Mouse (Mus musculus) adrenal gland, adult (tissue): ENCODE data around the gene Iyd.
A peak's percentile ranks its signal among the peaks of the same experiment; 100 is the strongest.

Experiments
- DNase-seq, 2 experiments: peaks; one replicate each; pipeline ENCODE4 v3.0.0; 2022 to 2023; ENCODE audit warnings: low spot score in 1 of 2; ENCODE audit not compliant: inconsistent age in 2 of 2

Iyd gene

DNA sequence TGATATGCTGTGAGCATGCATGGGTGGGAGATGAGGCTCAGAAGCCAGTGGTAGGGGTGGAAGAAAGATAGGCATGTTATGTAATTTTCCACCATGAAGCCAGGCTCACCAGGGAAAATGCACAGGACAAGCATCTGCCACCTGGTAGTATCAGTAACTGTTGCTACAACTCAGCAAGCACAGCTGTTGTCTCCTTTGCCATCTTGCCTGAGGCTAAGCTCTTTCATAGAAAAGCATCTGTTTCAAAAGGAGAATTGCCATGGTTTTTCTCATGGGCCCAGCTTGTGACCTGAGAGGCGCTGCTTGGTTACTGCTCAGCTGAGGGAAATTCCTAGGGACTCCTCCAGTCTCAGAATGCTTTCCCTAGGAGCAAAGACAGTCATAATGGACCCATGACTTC, 3.7 kb upstream of the Iyd start:
- DNase-seq, result no peak

DNA sequence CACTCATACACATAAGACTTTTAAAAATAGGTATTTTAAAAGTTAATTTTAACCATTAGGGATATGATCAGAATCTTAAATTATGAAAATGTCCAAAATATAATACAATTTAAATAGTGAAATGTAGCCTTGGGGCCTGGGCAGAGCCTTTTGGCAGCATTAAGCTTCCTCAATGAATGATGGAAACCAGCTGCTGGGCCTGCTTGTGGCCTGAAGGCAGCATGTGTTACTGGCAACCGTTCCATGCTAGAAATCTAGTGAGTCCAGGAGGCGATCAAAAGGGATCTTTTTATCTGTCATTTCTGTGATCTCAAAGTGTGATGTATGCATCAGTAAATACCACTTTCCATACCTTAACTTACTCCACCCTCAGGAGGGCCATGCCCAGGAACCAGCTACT, 9.3 kb downstream of the Iyd start:
- DNase-seq, result no peak

DNA sequence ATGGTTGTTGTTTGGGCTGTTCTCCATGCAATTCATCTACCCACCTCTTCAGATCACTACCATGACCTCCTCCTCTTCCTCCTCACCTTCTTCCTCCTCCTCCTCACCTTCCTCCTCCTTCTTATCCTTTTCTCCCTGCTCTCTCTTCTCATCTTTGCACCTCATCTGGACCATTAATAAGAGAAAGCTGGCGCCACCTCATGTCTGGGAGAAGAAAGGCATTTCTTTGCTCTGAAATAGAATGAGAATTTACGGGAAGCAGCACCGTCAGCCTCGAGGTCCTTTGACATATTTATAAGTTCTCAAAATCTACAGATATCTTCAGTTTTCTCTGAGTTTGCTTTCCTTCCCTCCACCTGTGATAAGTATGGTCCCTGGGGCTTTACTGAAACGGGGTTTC, 15.1 kb downstream of the Iyd start:
- no peak for DNase-seq

DNA sequence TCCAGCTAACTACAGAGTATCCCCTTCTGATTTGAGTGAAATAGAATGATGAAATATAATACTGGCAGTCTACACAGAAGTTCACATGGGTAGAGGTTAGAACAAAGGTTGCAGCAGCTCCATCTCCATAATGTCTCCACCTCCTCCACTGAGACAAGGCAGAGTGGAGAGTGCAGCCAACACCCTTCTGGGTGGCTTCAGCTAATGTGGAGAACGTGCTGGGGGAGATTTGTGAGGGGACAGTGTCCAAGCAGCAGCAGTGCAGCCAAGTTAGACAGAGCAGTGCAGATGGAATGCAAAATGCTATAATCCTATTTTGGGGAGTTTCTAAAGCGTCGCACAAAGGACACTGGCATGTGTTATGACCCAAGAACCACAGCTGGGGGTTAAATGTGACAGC, 16.5 kb downstream of the Iyd start:
- no peak for DNase-seq

DNA sequence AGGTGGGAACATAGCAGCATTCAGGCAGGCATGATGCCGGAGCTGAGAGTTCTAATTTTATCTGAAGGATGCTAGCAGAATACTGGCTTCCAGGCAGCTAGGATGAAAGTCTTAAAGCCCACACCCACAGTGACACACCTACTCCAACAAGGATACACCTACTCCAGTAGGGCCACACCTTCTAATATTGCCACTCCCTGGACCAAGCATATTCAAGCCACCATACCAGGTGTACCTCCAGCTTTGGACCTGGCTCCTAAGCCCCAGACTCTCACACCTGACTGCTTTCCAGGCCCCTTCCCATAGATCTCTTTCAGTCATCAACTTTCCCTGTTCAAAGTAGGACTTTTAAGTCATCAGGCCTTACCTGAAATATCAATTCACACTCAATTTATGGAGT, 19.1 kb downstream of the Iyd start:
- DNase-seq, result no peak

DNA sequence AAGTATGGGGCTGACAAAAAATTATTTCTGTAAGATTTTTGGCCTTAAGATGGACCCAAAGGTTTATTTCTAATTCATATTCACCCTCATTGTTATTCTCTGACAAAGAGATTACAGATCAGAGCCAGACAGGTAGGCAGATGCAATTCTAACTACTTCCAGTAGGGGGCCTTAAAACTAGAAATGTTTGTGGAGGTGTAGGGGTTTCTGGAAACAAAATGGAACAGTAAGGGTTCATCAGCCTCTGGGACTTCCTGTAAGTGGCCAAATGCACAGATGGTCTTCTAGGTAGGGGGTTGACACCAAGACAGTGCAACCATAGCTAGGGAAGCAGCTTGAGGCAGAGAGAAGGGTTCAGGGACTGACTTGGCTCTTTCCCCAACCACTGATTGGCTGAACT, 22.1 kb downstream of the Iyd start:
- peak in 1 of 2 experiments; percentile 50 for DNase-seq

DNA sequence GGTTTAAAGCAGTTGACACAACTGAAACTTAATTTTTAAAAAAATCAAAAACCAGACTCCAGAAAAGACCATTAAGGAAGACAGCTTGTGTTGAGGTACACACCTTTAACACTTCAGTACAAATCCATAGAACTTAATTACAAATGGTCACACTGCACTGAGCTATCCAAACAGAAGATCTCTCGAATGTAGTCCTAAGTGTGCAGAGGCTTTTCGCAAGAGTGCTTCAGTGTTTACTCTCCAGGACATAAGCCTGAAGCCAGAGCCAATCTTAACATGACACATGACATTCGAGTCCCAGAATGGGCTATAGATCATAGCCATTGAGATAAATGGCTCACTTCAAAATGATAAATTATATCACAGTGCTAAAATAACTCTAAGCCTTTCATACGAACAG, 25.1 kb downstream of the Iyd start:
- no peak for DNase-seq

DNA sequence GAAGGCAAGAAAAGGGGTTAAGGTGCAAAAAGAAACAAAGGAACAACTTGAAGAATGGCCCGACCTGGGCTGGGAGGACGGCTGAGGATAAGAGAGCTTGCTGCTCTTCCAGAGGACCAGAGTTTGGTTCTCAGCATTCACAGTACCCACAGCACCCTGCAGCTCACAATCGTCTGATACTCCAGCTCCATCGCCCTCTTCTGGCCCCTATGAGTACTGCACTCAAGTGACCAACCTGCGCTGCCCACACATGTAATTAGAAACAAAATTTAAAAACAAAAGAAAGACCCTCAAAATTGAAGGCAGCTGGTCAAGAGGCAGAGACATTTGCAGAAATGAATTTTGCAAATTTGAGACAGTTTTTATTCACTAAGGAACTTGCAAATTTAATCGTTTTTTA, 27.8 kb downstream of the Iyd start:
- DNase-seq, result no peak

DNA sequence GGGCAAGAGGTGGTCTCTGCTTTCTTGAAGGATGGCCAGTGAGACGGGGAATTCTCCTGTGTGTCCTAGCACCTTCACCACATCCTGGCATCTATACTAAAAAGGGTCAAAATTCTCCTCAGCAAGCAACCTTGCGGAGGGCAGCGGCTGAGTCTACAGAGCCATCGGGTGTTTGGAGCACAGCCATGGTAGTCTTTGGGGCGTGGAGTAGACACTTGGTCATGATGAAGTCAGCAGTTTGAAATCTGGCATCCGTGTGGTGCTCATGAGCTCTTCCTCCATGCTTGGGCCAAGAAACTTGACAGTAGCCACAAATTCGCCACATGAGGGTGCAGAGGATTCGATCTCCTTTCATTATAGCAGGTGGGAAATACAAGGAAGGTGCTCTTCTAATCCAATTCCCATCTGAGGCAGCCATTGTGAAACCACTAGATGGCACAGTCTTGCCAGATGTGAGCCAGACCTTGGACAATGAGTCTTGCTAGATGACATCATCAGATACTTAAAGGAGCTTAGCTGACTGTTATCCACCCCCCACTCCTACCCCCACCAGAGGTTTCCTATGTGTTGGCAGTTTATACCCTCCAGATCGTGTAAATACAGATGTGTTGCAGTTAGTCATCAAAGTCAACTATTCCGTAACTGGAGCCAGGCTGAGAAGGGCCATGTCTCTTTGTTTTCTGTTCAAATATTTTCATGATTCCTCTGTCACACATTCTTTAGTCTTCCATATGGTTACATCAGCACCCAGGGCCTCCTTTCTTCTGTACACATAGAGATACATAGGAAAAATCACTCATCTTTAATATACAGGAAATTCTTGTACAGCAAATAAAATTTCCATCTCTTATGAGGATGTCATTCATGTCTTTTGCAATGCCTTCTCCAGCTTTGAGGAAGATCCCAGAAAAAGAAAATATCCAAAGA, 32.9 kb downstream of the Iyd start:
- DNase-seq, result peak; percentile 48 to 82

DNA sequence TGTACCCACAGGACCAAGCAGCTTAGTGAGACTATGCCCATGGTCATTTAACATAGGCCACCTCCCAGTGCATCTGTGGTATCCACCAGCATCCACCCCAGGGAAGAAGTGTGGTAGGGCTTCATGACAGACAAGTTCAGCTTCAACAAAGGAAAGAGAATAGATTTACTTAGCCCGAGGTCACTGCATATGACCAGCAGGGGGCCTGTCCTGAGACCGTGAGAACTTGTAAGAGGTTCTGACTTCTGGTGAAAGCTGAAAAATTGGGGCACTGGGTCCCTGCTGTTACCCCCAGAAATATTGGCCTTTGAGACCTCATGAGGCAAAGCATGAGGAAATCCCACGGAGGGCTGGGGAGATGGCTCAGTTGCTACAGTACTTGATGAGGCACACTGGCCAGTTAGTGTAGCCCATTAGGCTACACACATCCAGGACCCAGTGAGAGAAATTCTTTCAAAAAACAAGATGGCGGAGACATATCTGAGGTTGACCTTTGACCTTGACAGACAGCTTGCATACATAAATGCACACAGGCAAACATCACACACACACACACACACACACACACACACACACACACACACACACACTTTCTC, 34.0 kb downstream of the Iyd start:
- peak; percentile 26 to 66 for DNase-seq

DNA sequence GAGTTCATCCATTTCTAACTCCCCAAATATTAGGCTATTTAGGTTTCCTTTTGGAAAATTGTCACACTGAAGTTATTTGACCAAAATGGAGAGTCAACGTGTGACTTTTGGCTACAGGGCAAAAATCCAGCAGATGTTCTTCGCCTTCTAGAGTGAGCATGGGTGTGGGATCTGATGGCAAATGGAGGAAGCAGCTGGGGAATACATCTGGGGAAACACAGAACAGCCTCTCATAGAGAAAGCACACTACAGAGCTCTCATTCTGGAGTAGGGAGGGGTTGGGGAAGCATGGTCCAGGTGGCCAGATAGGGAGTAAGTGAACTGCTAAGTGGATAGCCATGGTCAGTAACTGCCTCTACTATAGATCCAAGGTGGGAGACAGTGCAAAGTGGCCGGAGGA, 50.6 kb downstream of the Iyd start:
- DNase-seq, result no peak

DNA sequence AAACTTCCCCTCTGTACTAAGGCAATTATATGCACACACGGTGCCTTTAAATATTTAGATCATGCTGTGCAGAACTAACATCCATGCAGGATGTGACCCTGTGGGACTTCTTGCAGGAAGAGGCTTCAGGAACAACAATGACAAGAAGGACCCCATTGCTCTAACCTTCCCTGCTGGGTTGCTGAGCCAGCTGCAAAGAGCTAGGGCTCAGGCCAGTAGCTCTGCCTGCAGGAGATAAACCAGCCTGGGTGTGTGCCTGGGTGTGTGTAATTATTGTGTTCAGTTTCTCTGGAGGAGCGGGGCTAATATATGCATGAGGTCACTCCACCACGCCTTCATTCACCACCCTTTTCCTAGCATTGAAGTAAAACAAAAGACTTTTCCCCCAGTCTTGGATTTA, 51.8 kb downstream of the Iyd start:
- DNase-seq, result no peak

DNA sequence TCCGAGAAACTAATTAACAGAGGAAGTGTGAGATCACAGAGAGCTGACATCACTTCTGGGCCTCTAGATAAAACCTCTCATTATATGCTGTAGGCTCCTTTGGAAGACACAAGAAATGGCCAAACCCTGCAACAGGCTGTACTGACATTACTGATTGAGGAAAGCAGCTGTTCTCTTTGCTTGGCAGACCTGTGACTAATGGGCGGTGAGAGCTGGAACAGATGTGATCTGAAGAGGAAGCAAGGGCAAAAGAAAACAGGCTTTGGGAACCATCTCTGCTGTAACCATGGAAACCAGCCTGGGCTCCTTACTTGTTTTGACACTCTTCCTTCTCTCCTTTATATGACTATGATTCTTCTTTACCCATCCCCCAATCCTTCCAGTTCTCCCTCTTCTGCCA, 56.7 kb downstream of the Iyd start:
- no peak for DNase-seq

DNA sequence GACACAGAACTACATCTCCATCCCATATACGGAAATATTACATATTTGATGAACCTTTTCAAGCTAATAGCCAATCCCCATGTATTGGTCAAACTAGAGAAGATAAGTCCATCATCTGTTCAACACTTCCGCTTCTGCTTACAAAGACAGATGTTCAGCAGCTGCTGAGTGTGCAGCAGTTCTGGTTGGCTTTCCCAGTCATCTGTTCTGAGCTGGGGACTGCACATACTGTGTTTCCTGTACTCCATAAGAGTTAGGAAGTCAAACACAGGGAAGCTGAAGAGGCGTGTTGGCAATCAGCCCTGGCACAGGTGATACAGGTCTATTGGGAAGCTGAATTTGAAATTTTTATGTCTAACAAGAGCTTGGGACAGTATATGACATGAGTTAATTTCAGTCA, 57.7 kb downstream of the Iyd start:
- no peak for DNase-seq
